In genomic region chr13:101851329-101851728, GRCm38 (mm10) we compare ENCODE assay signal across 28 mouse cellular contexts.
"Had no signal": no experiment of that assay in that cellular context is flagged by ENCODE, and none has a peak within 500 bp of the region (broad histone marks: within the 10 kb centered on the region; RNA-seq: fewer than 3 reads in every experiment).

No protein-coding gene starts in this region.

- H3K27me3 ChIP-seq: heart, embryonic 13.5 days; heart, embryonic 15.5 days; hindbrain, embryonic 13.5 days; hindbrain, embryonic 15.5 days; kidney, embryonic 15.5 days; liver, embryonic 13.5 days had no signal

- H3K4me2 ChIP-seq: heart, embryonic 11.5 days; heart, embryonic 13.5 days; heart, embryonic 15.5 days; hindbrain, embryonic 13.5 days; hindbrain, embryonic 15.5 days; kidney, embryonic 15.5 days; limb, embryonic 12.5 days; liver, embryonic 11.5 days; liver, embryonic 13.5 days had no signal

- ATAC-seq: hindbrain, postnatal 0 days; intestine, embryonic 16.5 days had no signal

- DNase-seq: gastrocnemius, adult 2 months; gastrocnemius, postnatal 10 days; gastrocnemius, postnatal 25 days; heart, adult 11 months; heart, adult 2 months; heart, postnatal 14 days; heart, postnatal 36 days; kidney, adult 11 months; kidney, adult 2 months; kidney, adult 9 months; kidney, postnatal 14 days; kidney, postnatal 4 days; liver; liver, embryonic 13.5 days had no signal

- H3K9me3 ChIP-seq: heart, embryonic 13.5 days; heart, embryonic 15.5 days; hindbrain, embryonic 13.5 days; hindbrain, embryonic 15.5 days; kidney, embryonic 15.5 days; limb, embryonic 10.5 days; limb, embryonic 12.5 days; liver, embryonic 13.5 days had no signal

- H3K36me3 ChIP-seq: heart, embryonic 13.5 days; heart, embryonic 15.5 days; hindbrain, embryonic 13.5 days; hindbrain, embryonic 15.5 days; kidney, embryonic 15.5 days; limb, embryonic 10.5 days; limb, embryonic 12.5 days; liver, embryonic 13.5 days had no signal

- H3K9ac ChIP-seq: heart, embryonic 13.5 days; heart, embryonic 15.5 days; hindbrain, embryonic 13.5 days; hindbrain, embryonic 15.5 days; kidney, embryonic 15.5 days; limb, embryonic 12.5 days; liver, embryonic 13.5 days had no signal

- H3K27ac ChIP-seq: gastrocnemius, adult 2 months; heart, adult 2 months; heart, embryonic 13.5 days; heart, embryonic 15.5 days; hindbrain, embryonic 13.5 days; hindbrain, embryonic 15.5 days; hindbrain, postnatal 0 days; kidney, embryonic 15.5 days; kidney, postnatal 0 days; layer of hippocampus, adult 2 months; left cerebral cortex, adult 2 months; limb, embryonic 10.5 days; limb, embryonic 12.5 days; liver, embryonic 13.5 days had no signal

- H3K4me1 ChIP-seq: heart, embryonic 13.5 days; heart, embryonic 15.5 days; hindbrain, embryonic 13.5 days; hindbrain, embryonic 15.5 days; kidney, embryonic 15.5 days; liver, embryonic 13.5 days had no signal

- H3K4me3 ChIP-seq: gastrocnemius, adult 2 months; heart, adult 2 months; heart, embryonic 13.5 days; heart, embryonic 15.5 days; hindbrain, embryonic 13.5 days; hindbrain, embryonic 15.5 days; kidney, embryonic 15.5 days; layer of hippocampus, adult 2 months; left cerebral cortex, adult 2 months; limb, embryonic 10.5 days; limb, embryonic 12.5 days; liver, embryonic 13.5 days had no signal
